Mouse (Mus musculus) ES-Bruce4 (cell line): ENCODE data around the gene Gm5565.
"Not testable (repeated sequence)": the region's sequence is repeated elsewhere in the genome, so short reads cannot be mapped to it uniquely, and the experiment has no call there.

Source experiments
- CTCF ChIP-seq: IDR thresholded peaks from one replicate; pipeline ENCODE4 v1.8.1; 2011; ENCODE audit warnings: low read depth, low read length
- POLR2A ChIP-seq: IDR thresholded peaks from one replicate; pipeline ENCODE4 v1.8.1; 2011; ENCODE audit warnings: low read length; ENCODE audit not compliant: insufficient read depth

DNA sequence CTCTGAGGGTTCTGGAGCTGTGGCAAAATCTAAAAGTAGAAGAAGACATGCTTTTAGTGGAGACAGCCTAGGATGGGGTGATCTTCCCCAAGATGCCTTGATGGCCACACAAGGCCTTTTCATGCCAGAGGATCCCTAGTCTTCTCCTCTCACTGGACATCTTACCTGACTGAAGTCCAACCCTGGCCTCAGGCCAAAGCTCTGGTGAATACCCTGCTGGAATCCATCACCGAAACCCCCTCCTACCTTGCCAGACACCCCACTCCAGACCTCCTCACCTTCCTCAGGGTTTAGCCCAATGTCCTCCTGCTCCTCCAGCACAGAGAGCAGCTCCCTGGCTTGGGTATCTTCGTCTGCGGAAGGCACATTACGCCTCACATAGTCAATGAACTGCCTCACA, 2.0 kb downstream of the Gm5565 start:
- TF ChIP-seq POLR2A, CTCF: not testable (repeated sequence)
